Mouse (Mus musculus) bone marrow, adult 2 months (tissue): ENCODE measurements around the gene Fgfr2.

Experiments
- CTCF ChIP-seq: fragments of 200-500 bp; IDR thresholded peaks from 2 replicates; pipeline ENCODE4 v1.5.1; 2011; ENCODE audit warnings: low read length, control low read depth; ENCODE audit not compliant: control insufficient read depth, insufficient read depth
- POLR2A ChIP-seq: fragments of 200-500 bp; IDR thresholded peaks from 2 replicates; pipeline ENCODE4 v1.6.1; 2011; ENCODE audit warnings: low read depth, mild to moderate bottlenecking, control low read depth, low read length, borderline replicate concordance; ENCODE audit not compliant: control insufficient read depth

DNA sequence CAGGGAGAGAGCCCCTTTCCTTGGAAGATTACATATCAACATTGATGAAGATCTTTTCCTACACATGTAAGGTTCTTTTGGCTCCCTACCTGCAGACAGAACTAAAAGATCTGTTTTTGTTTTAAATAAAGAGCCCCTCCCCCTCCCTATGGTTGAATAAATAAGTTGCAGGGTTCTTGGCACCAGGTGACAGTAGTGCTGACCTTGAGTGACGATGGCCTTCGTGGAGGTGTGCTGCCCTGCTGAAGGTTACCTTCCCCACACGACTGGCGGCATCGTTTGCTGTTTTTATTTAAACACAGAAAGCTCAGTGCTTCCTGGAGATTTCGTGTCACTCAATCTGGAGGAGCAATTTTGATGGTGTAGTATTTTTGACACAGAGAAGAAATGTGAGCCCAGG lies 2432.3 kb downstream of the Fgfr2 start:
- TF ChIP-seq CTCF (no peak), POLR2A (no peak)
